Mouse (Mus musculus): Measurements from ENCODE around the gene Abcc4.
"Not testable (repeated sequence)": the region's sequence is repeated elsewhere in the genome, so short reads cannot be mapped to it uniquely, and the experiment has no call there.

Gene Abcc4

DNA sequence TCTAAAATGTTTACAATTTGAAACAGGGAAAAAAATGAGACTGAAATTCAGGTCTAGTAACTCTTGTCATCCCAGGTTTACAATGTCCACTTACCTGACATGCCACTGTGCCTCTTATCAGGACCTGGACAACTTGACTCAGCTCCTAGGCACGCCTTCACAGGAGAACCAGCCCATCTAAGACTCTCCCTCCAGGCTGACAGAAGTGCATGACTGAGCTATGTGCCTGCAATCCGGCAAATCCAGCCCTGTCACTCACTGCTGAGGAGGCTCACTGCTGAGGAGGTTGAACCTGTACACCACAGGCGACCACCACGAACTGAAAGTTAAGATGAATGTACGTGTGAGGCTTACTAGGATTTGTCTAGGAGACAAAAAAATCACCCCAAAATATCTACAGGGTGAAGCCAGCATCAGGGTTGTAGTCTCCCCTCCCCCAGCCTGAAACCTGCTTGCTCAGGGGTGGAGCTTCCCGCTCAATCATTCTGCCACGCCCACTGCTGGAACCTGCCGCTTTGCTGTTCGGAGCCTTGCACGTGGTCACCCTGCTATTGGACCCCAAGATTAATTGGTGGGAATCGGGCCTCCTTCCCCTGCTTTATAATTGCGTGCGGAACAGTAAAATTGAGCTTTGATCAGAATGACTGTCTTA is 63.0 kb downstream of the Abcc4 start:
- not testable (repeated sequence) for DNase-seq (ENCODE audit: low read depth in 1 of 2, low spot score in 2 of 2)

DNA sequence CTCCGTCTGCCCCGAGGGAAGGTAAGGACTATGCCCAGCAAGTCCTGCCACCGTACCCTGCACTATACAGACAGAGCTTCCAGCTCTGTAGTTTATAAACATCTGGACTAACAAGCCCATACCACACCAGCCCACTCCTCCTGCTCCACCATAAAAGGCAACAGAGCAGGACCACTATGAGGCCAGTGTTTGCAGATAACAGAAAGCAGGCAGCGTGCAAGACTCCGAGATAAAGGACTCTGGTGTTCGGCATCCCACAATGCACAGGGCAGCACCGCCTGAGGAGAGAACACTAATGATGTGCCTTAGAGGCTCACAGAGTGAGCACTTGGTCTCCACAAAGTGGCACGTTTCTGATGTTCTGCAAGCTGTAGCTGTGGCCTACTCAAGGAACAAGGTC is 63.9 kb downstream of the Abcc4 start:
- no peak for DNase-seq (ENCODE audit: low read depth in 1 of 2, low spot score in 2 of 2)

DNA sequence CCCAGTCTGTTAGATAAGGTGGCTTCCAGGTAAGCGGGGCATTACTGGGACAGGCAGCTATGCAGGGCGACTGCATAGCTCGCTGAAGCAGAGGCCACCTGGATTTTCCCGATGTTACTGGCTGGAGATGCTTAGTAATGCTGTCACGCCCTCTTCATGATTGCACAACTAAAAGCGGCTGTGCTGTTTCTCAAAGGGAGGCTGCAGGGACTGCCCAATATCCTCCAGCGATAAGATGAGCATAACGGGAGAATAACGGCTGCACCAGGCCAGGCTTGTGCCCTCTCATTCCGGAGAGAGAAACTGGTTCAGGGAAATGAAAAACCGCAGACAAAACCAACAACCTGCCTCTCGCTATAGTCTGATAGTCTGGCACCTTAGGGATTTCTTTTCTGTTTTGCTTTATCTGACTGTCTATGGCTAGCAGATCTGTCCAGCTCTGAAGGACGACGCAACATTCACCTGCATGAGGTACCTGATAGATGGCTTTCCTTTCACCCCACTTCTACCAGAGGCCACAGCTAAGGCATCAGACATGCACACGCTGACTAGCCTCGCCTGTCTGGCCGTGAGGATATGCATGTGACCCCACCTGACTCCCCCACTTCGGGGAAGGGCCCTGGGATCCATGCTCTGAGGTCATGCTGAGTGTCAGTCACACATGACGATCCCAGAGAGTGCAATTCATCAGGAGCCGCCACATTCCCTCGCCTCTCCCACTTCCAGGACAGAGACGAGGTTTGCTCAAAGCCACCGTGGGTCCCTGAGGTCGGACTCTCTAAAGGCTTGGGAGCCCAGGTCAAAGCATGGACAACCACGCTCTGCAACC is 67.4 kb downstream of the Abcc4 start:
- DNase-seq (ENCODE audit: low read depth in 1 of 2, low spot score in 2 of 2), result no peak

DNA sequence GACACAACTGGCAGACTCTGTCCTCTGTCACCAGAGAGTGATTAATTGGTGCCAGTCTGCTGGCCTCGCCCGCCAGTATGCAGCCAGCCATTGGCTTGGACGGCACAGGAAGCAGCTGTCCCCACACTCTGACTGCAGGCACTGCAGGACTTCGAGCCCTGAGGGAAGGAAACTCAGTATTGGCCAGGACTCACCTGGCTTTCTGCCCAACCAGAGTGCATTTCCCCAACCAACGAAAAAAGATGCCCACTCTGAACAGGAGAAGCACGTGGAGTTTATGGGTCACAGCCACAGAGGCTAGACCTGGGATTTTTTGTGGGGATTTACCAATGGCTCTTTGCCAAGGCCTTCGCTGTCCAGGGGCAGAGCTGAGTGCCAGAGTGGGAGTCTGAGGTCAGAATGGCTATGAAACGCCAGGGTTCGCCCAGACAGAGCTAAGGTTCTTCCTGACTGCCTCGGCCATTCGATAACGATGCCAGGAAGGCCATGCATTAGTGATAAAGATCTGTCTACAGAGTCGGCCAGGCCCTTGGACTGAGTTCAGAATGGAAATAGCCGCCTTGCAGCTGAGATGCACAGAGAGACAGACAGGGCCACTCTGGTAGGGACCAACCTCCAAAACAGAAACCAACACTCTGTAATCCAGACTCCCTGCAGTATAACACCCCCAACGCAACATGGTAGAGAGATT is 70.4 kb downstream of the Abcc4 start:
- no peak for DNase-seq (ENCODE audit: low read depth in 1 of 2, low spot score in 2 of 2)

DNA sequence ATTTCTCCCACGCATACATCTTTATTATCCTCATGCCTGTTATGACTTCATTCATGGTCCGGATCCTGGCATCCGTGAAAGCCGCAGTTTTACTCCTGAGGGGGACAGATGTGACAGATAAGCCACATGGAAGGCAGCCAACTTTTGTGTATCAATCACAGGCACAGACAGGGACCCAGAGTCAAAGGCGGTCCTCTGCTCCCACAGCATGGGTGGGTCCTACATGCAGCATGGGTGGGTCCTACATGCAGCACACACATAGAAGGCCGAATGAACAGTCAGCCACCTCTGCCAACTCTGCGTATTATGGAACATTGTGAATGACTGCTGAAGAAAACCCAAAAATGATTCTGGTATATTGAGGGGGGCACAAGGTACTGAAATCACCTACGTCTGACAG is 76.4 kb downstream of the Abcc4 start:
- DNase-seq (ENCODE audit: low read depth in 1 of 2, low spot score in 2 of 2), result no peak

DNA sequence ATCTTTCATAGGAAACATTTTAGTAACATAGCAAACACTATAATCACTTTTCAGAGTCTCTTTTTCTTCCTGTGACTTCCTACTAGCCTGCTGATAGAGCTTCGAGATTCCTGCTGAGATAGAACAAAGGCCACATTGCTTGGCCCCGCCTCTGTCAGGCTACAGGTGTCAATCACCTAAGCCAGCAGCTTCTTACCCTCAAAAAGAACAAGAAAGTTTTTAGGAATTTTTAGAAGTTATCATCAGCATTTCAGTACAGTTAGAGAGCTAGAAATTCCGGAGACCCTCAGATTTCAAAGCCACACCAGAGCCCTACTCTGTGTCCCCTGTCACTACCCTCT is 84.6 kb downstream of the Abcc4 start:
- DNase-seq (ENCODE audit: low read depth in 1 of 2, low spot score in 2 of 2), result no peak

DNA sequence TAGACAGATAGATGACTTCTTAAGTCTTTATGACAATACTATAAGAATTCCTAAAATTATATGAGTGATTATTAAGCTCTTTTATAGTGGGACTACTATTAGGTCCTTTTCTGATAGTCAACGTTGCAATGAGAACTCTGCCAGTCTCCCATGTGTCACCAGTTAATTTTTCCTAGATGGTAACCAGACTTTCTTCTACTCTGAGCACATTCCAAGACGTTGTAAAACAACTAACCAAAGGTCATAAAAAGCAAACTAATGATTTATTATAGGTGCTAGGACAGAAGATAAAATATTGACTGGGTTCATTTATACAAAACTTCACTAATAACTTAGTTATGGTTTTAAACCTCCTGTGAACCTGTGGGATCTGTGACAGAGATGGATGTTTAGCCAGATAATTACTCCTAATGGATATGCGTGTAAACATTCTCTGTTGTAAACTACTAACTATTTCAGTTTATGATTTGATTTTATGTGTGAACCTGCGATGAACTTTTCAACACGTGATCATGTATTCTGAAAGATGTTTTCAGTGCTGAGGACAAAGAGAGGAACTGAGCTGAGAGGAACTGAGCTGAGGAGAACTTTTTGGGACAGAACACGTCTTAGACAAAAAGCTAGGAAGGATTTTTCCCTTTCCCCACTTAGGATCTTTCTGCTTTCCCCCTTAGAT is 85.1 kb downstream of the Abcc4 start:
- DNase-seq (ENCODE audit: low read depth in 1 of 2, low spot score in 2 of 2), result no peak

DNA sequence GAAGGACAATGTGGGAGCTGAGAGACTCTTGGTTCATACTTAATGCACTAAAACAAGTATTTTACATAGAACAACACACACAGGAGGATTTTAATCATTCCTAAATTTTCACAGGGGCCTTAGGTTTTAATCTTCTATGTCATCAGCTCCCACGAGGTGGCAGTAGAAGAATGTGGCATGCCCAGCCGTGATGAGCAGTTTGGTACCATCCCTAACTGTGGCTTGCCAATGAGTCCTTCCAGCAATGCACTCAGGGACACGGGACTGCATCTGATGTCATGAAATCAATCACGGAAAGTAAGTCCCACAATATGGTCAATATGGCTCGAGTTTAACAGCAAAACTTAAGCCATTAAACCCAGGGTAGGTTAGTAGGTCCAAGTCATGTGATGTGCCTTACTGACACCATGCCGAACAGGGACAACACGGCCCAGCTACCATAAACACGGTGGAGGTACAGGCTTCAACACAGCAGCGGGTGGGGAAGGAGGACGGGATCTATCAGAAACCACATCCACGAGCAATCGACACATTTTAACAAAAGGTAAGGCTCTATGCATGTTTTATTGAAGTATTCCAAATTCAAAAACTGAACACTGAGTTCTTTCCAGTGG is 89.2 kb downstream of the Abcc4 start:
- no peak for DNase-seq (ENCODE audit: low read depth in 1 of 2, low spot score in 2 of 2)

DNA sequence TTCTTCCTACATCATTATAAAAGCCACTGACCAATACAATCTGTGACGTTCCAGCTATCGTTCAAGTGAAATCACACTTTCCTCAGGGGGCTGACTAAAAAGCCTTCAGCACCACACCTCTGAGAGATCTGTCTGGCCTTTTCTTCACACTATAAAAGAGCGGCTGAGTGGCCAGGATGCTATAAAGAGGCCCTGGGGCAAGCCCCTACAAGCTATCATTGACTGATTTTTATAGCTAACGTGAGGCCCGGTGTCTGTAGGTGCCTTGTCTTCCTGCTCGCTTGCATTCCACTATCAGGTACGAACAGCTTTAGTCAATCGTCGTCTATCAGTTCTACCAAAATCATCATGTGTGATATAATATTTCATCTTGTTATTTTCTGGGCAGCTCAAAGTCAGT is 92.3 kb downstream of the Abcc4 start:
- DNase-seq (ENCODE audit: low read depth in 1 of 2, low spot score in 2 of 2), result no peak

DNA sequence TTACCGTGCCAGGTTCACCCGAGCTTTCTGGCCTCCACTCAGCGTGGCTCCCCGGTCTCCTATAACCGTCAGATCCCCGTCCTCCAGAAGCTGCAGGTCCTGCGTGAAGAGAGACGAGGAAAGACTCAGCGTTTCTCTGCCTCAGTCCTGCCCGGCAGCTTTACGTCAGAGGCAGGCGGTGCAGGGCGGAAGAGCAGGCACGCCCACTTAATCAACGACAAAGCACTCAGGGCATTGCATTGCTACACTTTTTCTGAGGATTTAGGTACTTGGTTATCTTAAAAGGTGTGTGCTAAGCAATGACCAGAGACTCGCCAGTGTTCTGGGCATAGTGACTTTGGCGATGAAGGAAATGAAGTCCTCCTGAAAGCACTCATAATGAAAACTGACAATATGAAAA is 94.3 kb downstream of the Abcc4 start:
- DNase-seq (ENCODE audit: low read depth in 1 of 2, low spot score in 2 of 2), result no peak

DNA sequence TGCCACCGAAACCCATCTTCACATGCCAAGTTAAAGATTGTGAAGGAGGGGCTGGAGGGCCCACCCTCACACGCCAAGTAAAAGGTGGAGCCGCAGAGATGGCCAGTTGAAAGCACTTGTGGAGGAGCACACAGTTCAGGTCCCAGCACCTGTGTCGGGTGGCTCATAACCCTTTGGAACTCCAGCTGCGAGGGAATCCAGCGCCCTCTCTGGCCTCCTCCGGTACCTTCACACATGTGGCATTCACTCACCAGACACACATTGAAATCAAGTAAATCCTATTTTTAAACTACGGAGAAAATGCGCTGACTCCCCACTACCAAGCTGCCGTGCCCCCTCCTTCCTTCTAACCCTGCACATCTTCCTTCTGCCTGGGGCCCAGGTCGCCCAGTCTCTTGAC is 95.2 kb downstream of the Abcc4 start:
- DNase-seq (ENCODE audit: low read depth in 1 of 2, low spot score in 2 of 2), result no peak

DNA sequence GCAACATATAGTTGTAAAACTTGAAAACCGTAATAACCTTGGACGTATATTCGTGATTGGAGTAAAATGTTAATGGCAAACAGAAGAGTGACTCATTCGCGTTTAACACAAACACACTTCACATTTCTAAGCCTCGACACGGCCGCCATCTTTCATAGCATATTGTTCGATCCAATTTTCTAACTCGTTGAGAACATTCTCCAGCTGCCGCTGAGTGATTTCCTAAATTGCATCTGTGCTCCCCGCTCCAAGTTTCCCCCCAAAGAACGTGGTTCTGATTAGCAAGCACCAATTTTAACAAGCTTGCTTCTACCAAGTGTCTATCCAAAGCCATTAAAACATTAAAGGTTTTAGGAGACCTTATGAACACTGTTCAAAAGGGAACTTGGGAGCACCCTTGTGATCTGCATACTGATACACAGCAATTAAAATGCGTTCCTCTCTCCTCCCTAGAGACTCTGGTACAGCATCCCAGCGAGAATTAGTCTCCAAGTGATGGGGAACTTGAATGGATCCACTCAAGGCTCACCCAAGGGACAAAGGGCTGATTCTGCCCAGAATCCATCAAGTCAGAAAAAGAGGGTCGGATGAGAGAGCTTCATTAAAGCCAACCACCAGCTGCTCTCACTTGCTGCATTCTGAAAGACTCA is 97.1 kb downstream of the Abcc4 start:
- no peak for DNase-seq (ENCODE audit: low read depth in 1 of 2, low spot score in 2 of 2)

DNA sequence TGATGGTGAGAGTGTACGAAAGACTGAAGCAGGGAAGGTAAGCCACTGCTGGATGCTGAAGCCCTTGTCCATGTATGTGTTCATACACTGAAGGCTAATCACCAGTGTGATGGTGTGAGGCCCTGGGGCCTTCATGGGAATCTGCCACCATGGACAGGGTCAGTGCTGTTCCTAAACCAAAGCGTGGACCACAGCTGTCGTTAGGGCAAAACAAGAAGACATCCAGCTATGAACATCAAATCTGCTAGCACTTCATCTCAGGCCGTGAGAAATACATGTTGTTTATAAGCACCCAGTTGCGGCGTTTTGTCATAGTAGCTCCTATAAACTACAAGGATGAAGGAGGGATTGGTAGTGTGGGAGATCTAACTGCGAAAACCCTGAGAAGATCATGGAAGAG is 97.7 kb downstream of the Abcc4 start:
- DNase-seq (ENCODE audit: low read depth in 1 of 2, low spot score in 2 of 2), result no peak

DNA sequence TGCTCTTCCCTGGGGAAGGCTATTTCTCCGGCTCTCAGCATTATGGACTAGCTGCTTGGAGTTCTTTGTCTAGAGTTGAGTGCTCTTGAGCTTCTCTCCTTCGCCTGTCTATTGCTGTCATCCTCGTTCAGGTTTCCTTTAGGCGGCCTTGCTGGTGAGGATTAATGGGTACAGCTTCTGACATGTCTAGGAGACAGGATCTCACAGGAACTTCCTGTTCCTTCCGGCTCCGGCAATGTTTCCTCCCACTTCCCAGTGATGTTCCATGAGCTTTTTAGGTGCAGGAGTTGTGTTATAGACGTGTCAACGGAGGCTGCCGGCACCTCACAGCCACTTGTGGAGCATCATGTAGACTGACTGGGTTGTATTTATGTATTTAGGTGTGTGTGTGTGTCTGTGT is 99.5 kb downstream of the Abcc4 start:
- no peak for DNase-seq (ENCODE audit: low read depth in 1 of 2, low spot score in 2 of 2)

DNA sequence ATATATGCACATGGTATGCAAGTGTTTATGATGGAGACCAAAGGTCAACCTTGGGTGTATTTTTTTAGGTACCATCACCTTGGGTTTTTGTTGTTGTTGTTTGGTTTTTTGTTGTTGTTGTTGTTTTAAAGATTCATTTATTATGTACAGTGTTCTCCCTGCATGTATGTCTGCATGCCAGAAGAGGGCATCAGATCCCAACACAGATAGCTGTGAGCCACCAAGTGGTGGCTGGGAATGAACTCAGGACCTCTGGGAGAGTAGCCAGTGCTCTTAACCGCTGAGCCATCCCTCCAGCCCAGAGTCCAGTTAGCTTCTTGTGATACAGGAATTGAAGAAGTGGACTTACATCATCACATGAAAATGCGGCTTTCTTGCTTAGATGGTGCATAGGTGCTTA is 101.1 kb downstream of the Abcc4 start:
- DNase-seq (ENCODE audit: low read depth in 1 of 2, low spot score in 2 of 2), result no peak

DNA sequence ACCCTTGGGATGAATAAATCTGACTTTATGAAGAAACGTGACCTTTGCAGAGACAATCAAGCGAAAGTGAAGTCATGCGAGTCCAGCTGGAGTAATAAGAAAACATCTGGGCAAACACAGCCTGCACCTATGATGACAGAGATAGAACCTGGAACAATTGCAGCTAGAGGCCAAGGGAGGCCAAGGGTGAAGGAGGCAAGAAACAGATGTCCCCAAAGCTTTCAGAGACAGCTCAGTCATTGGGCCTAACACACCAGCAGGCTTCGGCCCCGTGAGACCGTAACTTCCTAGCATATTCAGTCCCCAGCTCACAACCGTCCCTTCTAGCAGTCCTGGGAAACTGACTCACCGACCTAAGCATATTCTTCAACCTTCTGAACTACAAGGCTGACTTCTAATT is 104.0 kb downstream of the Abcc4 start:
- DNase-seq (ENCODE audit: low read depth in 1 of 2, low spot score in 2 of 2), result no peak

DNA sequence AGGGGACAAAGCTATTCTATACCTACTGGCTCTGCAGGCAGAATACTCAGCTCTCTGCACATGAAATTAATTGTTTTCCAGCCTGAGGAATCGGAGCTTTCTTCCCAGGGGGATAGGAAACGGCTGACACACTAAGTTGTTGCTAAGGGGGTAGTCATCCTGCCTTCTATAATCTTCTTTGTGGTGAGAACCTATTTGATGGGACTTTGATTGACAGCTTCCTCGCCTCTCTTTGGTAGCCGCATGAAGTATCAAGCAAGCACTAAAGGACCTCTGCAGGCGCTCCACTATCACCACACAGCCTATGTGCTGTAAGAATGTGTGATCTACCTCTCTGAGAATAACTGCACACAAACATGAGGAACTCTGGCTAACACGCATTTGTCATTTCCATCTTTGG is 105.3 kb downstream of the Abcc4 start:
- no peak for DNase-seq (ENCODE audit: low read depth in 1 of 2, low spot score in 2 of 2)

DNA sequence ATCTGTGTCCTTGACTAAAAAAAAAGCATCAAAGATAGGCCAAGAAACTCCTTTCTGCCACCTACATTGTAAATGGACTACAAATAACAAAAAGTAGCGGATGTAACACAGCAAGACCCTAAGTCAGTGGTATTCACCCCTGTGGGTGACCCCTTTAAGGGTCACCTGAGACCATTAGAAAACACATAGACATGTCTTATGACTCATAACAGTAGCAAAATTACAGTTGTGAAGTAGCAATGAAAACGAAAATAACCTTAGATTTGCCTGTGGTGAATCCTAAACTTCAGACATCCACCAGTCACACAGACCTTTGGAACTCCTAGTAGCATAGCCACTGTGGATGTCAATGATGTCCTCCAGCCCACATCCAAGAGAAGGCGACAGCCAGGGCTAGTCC is 107.3 kb downstream of the Abcc4 start:
- no peak for DNase-seq (ENCODE audit: low read depth in 1 of 2, low spot score in 2 of 2)

DNA sequence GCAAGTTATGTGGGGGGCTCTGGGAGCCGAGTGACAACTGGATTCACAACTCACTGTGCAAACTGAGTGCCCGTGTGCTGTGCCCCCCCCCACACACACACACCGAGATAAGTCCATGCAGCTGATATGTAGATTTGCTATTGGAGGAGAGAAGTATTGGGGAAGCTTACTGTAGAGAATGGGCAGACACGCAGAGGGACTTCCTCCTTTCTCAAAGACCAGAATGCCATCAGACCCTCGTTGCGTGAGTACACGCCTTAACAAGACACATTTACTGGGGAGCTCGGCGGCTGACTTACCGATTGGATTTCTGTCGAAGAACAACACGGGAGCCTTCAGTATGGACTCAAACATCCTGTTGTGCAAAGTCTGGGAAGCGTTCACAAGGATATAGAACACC is 111.6 kb downstream of the Abcc4 start:
- DNase-seq (ENCODE audit: low read depth in 1 of 2, low spot score in 2 of 2), result no peak

DNA sequence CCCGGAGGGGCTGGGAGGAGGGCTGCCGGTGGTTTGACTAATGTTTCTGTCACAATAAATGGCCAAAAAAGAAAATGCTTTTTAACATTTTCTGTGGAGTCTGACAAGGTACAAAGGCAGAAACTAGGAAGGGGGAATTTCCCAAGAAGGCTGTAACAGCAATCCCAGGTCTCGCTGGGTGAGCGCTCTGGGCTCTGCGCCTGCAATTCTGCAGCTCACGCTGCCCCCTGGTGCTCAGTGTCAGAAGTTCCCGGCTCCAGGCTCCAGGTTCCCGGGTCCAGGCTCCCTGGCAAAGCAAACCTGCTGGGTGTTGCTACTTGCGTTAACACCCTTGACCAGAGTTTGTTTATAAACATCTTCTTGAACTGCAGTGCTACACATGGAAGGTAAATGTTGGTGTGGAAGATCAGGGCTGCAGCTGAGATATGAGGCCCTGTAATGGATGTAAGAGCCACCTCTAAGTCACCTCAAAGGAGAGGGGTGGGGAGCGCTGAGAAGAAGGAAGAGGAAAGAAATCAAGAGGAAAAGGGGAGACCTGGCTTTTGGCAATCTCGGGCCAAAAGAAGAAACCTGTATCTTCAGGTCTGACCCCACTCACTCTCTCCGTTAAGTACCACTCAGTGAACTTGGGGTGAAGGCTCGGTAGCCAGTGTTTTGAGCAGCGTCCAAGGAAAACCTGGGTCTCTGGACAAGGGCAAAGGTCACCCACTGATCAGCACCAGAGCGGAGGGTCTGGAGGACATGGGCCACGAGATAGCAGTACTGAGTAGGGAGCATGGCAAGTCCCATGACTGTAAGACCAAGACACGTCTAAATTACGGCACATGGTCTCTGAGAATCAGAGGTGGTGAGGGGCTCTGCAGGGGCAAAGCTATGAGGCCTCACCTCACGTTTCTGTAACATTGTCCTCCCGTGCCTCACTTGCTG is 114.3 kb downstream of the Abcc4 start:
- no peak for DNase-seq (ENCODE audit: low read depth in 1 of 2, low spot score in 2 of 2)

Data from monocyte, adult 2 months (primary cell).